In the genomic region with DNA sequence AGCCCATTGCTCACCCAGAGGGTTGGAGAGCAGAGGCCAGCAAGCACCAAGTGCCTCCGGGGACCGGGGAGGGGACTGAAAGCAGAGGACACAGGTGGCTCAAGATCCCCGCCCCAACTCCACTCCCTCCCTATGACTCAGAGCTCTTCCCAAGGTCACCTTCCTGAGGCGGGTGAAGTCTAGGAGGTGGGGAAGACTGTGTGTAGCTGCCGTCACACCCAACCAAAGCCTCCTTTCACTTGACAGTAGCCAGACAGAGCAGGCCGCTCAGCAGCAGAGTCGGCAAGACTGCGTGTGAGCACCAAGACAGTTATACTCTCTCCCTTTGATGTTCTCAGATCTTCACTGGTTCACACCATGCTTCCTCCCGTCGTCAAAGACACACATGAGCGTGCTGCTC, we compare ENCODE assay signal across 14 mouse cellular contexts. TPM values are rescaled to one million over a fixed set of nuclear protein-coding genes. Genes with fewer than 3 reads are reported as not detected.
A peak's percentile ranks its signal among the peaks of the same experiment; 100 is the strongest.
DNase-seq lines count a peak whose midpoint lies in the region; ATAC-seq and TF ChIP-seq lines count a peak whose summit lies in the region.
"Had no signal": no experiment of that assay in that cellular context is flagged by ENCODE, and none has a peak within 500 bp of the region (broad histone marks: within the 10 kb centered on the region; RNA-seq: fewer than 3 reads in every experiment).

No protein-coding gene starts in this region.

- H3K36me3 ChIP-seq in liver, postnatal 0 days (replicated peaks; ENCODE audit: insufficient read depth, low read length), result no peaks in the 10 kb centered on the region
- H3K36me3 ChIP-seq in liver, embryonic 11.5 days (ENCODE audit: control insufficient read depth, insufficient read depth, low read length), result no peaks in the 10 kb centered on the region
- H3K36me3 ChIP-seq in intestine, embryonic 16.5 days (ENCODE audit: control insufficient read depth, insufficient read depth, low read length), result no peaks in the 10 kb centered on the region
- no peaks in the 10 kb centered on the region for H3K36me3 ChIP-seq in midbrain, embryonic 15.5 days (replicated peaks)
- H3K36me3 ChIP-seq: embryonic facial prominence, embryonic 15.5 days had no signal

- H3K9me3 ChIP-seq in liver, postnatal 0 days (ENCODE audit: low read length), result no peaks in the 10 kb centered on the region
- H3K9me3 ChIP-seq in liver, embryonic 11.5 days (ENCODE audit: control insufficient read depth, low read length), result no peaks in the 10 kb centered on the region
- no peaks in the 10 kb centered on the region for H3K9me3 ChIP-seq in intestine, embryonic 16.5 days (ENCODE audit: control insufficient read depth, low read length)
- H3K9me3 ChIP-seq in midbrain, embryonic 15.5 days, result no peaks in the 10 kb centered on the region
- H3K9me3 ChIP-seq: embryonic facial prominence, embryonic 15.5 days had no signal

- no peaks in the 10 kb centered on the region for H3K27me3 ChIP-seq in liver, postnatal 0 days (ENCODE audit: insufficient read depth, low read length)
- peaks cover 10% of the 10 kb centered on the region; the same call in 1 of the 2 replicates for H3K27me3 ChIP-seq in liver, embryonic 11.5 days (replicated peaks; ENCODE audit: control insufficient read depth, insufficient read depth, low read length)
- H3K27me3 ChIP-seq in intestine, embryonic 16.5 days (replicated peaks; ENCODE audit: control insufficient read depth, insufficient read depth, low read length), result no peaks in the 10 kb centered on the region
- H3K27me3 ChIP-seq in midbrain, embryonic 15.5 days (replicated peaks), result no peaks in the 10 kb centered on the region
- H3K27me3 ChIP-seq: embryonic facial prominence, embryonic 15.5 days had no signal

- H3K4me3 ChIP-seq in liver, postnatal 0 days (ENCODE audit: low read depth, low read length), result no peak overlapping the region
- H3K4me3 ChIP-seq in liver, embryonic 11.5 days (ENCODE audit: low read depth, low read length), result no peak overlapping the region
- no peak overlapping the region for H3K4me3 ChIP-seq in intestine, embryonic 16.5 days (ENCODE audit: low read length)
- H3K4me3 ChIP-seq in midbrain, embryonic 15.5 days, result no peak overlapping the region
- H3K4me3 ChIP-seq: embryonic facial prominence, embryonic 15.5 days had no signal

- no peak for TF ChIP-seq CTCF in liver, postnatal 0 days (IDR thresholded peaks at IDR 0.05; ENCODE audit: low read depth)

- no peak for DNase-seq in liver, postnatal 0 days
- no peak for DNase-seq in liver, embryonic 11.5 days (ENCODE audit: low spot score)
- DNase-seq in large intestine, adult 2 months (ENCODE audit: low read depth, low spot score), result peak; percentile 87
- peak; percentile 73 for DNase-seq in thymus, postnatal 4 days
- no peak for DNase-seq in ovary, adult 18-20 months (ENCODE audit: low spot score)
- no peak for DNase-seq in cerebellum, postnatal 36 days
- DNase-seq: adrenal gland, postnatal 25 days; cerebellum, adult 9-10 months; left cerebral cortex, postnatal 4 days had no signal

- ATAC-seq in liver, postnatal 0 days, result no peak
- no peak for ATAC-seq in liver, embryonic 11.5 days (replicated peaks; ENCODE audit: low FRiP score)
- peak; percentile 83 for ATAC-seq in intestine, embryonic 16.5 days
- ATAC-seq in midbrain, embryonic 15.5 days (replicated peaks), result no peak

- WGBS in liver, postnatal 0 days (ENCODE audit: insufficient replicate concordance), result 70% methylated on average over 11 of the region's 11 CpGs
- WGBS in liver, embryonic 11.5 days, result 64% methylated on average over 11 of the region's 11 CpGs
- 39% methylated on average over 11 of the region's 11 CpGs for WGBS in intestine, embryonic 16.5 days
- 22% methylated on average over 11 of the region's 11 CpGs for WGBS in large intestine, adult 2 months
- 72% methylated on average over 11 of the region's 11 CpGs for WGBS in midbrain, embryonic 15.5 days

- peaks cover 10% of the 10 kb centered on the region for H3K4me1 ChIP-seq in liver, postnatal 0 days (ENCODE audit: insufficient read depth)
- H3K4me1 ChIP-seq in liver, embryonic 11.5 days (replicated peaks; ENCODE audit: control insufficient read depth, insufficient read depth, low read length), result no peaks in the 10 kb centered on the region
- peaks cover 20% of the 10 kb centered on the region for H3K4me1 ChIP-seq in intestine, embryonic 16.5 days (ENCODE audit: control insufficient read depth, insufficient read depth, low read length)
- no peaks in the 10 kb centered on the region for H3K4me1 ChIP-seq in midbrain, embryonic 15.5 days

- no peak for TF ChIP-seq EP300 in liver, postnatal 0 days (IDR thresholded peaks at IDR 0.05; ENCODE audit: low read depth)

- H3K27ac ChIP-seq in liver, postnatal 0 days (ENCODE audit: low read depth), result no peak overlapping the region
- H3K27ac ChIP-seq in liver, embryonic 11.5 days (ENCODE audit: low read depth, low read length), result no peak overlapping the region
- H3K27ac ChIP-seq in intestine, embryonic 16.5 days (ENCODE audit: low read length), result peak overlapping the region; percentile 41; the same call in 1 of the 2 replicates
- no peak overlapping the region for H3K27ac ChIP-seq in midbrain, embryonic 15.5 days
- H3K27ac ChIP-seq: embryonic facial prominence, embryonic 15.5 days had no signal

- H3K9ac ChIP-seq in liver, postnatal 0 days (replicated peaks), result no peak overlapping the region
- H3K9ac ChIP-seq in liver, embryonic 11.5 days (ENCODE audit: low read depth, low read length), result no peak overlapping the region
- no peak overlapping the region for H3K9ac ChIP-seq in intestine, embryonic 16.5 days (ENCODE audit: low read depth, low read length)
- no peak overlapping the region for H3K9ac ChIP-seq in midbrain, embryonic 15.5 days
- H3K9ac ChIP-seq: embryonic facial prominence, embryonic 15.5 days had no signal

- H3K4me2 ChIP-seq in liver, postnatal 0 days (ENCODE audit: low read depth, low read length), result peak overlapping the region; percentile 36; the same call in 1 of the 2 replicates
- no peak overlapping the region for H3K4me2 ChIP-seq in liver, embryonic 11.5 days
- H3K4me2 ChIP-seq in intestine, embryonic 16.5 days (ENCODE audit: low read depth, low read length), result peak overlapping the region; percentile 11
- no peak overlapping the region for H3K4me2 ChIP-seq in midbrain, embryonic 15.5 days
- H3K4me2 ChIP-seq: embryonic facial prominence, embryonic 15.5 days; heart, embryonic 11.5 days had no signal

RNA-seq across cellular contexts. Expression of a gene that starts 1.1 kb away (rescaled TPM):
- 10.4 and 11.5 TPM in 2 replicates for polyA plus RNA-seq in liver, postnatal 0 days (2015; fragmentation: Nextera tagmentation; extraction: Ambion mirVana)
- not detected in 2 replicates for polyA plus RNA-seq in liver, embryonic 11.5 days (2014; fragmentation: Nextera tagmentation; extraction: Ambion mirVana)
- 3.0 and 3.1 TPM in 2 replicates for polyA plus RNA-seq in intestine, embryonic 16.5 days (2015; fragmentation: Nextera tagmentation; extraction: Ambion mirVana)
- 74.5 and 172 TPM in 2 replicates for polyA plus RNA-seq in large intestine, adult 2 months (2012; rRNA removed)
- polyA plus RNA-seq in midbrain, embryonic 15.5 days (2015; fragmentation: Nextera tagmentation; extraction: Ambion mirVana), result 0.09 and 0.42 TPM in 2 replicates
- polyA plus RNA-seq: heart, embryonic 11.5 days had no signal

RNA-seq across cellular contexts. Expression of a gene that starts 12.1 kb away (rescaled TPM):
- polyA plus RNA-seq in liver, postnatal 0 days (2015; fragmentation: Nextera tagmentation; extraction: Ambion mirVana), result 2.9 and 3.9 TPM in 2 replicates
- polyA plus RNA-seq in liver, embryonic 11.5 days (2014; fragmentation: Nextera tagmentation; extraction: Ambion mirVana), result 5.7 and 6.0 TPM in 2 replicates
- 8.0 and 9.2 TPM in 2 replicates for polyA plus RNA-seq in intestine, embryonic 16.5 days (2015; fragmentation: Nextera tagmentation; extraction: Ambion mirVana)
- polyA plus RNA-seq in large intestine, adult 2 months (2012; rRNA removed), result 8.0 and 9.7 TPM in 2 replicates
- polyA plus RNA-seq in midbrain, embryonic 15.5 days (2015; fragmentation: Nextera tagmentation; extraction: Ambion mirVana), result 20.6 and 20.9 TPM in 2 replicates

RNA-seq across cellular contexts. Expression of a gene that starts 23.1 kb away (rescaled TPM):
- polyA plus RNA-seq in liver, postnatal 0 days (2015; fragmentation: Nextera tagmentation; extraction: Ambion mirVana), result 2.1 and 2.8 TPM in 2 replicates
- polyA plus RNA-seq in liver, embryonic 11.5 days (2014; fragmentation: Nextera tagmentation; extraction: Ambion mirVana), result 0.18 and 0.27 TPM in 2 replicates
- 1.1 and 1.4 TPM in 2 replicates for polyA plus RNA-seq in intestine, embryonic 16.5 days (2015; fragmentation: Nextera tagmentation; extraction: Ambion mirVana)
- 0.86 and 1.9 TPM in 2 replicates for polyA plus RNA-seq in large intestine, adult 2 months (2012; rRNA removed)
- polyA plus RNA-seq in midbrain, embryonic 15.5 days (2015; fragmentation: Nextera tagmentation; extraction: Ambion mirVana), result not detected in 2 replicates
- polyA plus RNA-seq: embryonic facial prominence, embryonic 15.5 days; lung, embryonic 16.5 days had no signal

RNA-seq across cellular contexts. Expression of a gene that starts 28.3 kb away (rescaled TPM):
- 46.5 and 48.3 TPM in 2 replicates for polyA plus RNA-seq in liver, postnatal 0 days (2015; fragmentation: Nextera tagmentation; extraction: Ambion mirVana)
- polyA plus RNA-seq in liver, embryonic 11.5 days (2014; fragmentation: Nextera tagmentation; extraction: Ambion mirVana), result 96.8 and 105 TPM in 2 replicates
- polyA plus RNA-seq in intestine, embryonic 16.5 days (2015; fragmentation: Nextera tagmentation; extraction: Ambion mirVana), result 166 and 174 TPM in 2 replicates
- polyA plus RNA-seq in large intestine, adult 2 months (2012; rRNA removed), result 144 and 157 TPM in 2 replicates
- 98.4 and 108 TPM in 2 replicates for polyA plus RNA-seq in midbrain, embryonic 15.5 days (2015; fragmentation: Nextera tagmentation; extraction: Ambion mirVana)

RNA-seq across cellular contexts. Expression of a gene that starts 43.5 kb away (rescaled TPM):
- polyA plus RNA-seq in liver, postnatal 0 days (2015; fragmentation: Nextera tagmentation; extraction: Ambion mirVana), result 5.4 and 6.3 TPM in 2 replicates
- polyA plus RNA-seq in liver, embryonic 11.5 days (2014; fragmentation: Nextera tagmentation; extraction: Ambion mirVana), result 8.4 and 8.9 TPM in 2 replicates
- 2.8 and 3.5 TPM in 2 replicates for polyA plus RNA-seq in intestine, embryonic 16.5 days (2015; fragmentation: Nextera tagmentation; extraction: Ambion mirVana)
- polyA plus RNA-seq in large intestine, adult 2 months (2012; rRNA removed), result 24.2 and 29.0 TPM in 2 replicates
- 32.3 and 34.8 TPM in 2 replicates for polyA plus RNA-seq in midbrain, embryonic 15.5 days (2015; fragmentation: Nextera tagmentation; extraction: Ambion mirVana)

Comparison
In these comparisons a context has a peak if more than half of its experiments do, and no peak if none do; other contexts are left out.
1. H3K4me2 ChIP-seq: peak in liver, postnatal 0 days (single experiment) and intestine, embryonic 16.5 days (single experiment); none in liver, embryonic 11.5 days (single experiment) and midbrain, embryonic 15.5 days (single experiment).
2. DNase-seq: peak in large intestine, adult 2 months (single experiment) and thymus, postnatal 4 days (single experiment); none in liver, postnatal 0 days (single experiment), liver, embryonic 11.5 days (single experiment), ovary, adult 18-20 months (single experiment) and cerebellum, postnatal 36 days (0 of 2).